Comparison of ENCODE assay signal across 22 mouse cellular contexts in genomic region chr3:39840946-39841345, GRCm38 (mm10).
DNase-seq lines count a peak whose midpoint lies in the region; ATAC-seq lines count a peak whose summit lies in the region.
"Had no signal": no experiment of that assay in that cellular context is flagged by ENCODE, and none has a peak within 500 bp of the region (broad histone marks: within the 10 kb centered on the region; RNA-seq: fewer than 3 reads in every experiment).

No protein-coding gene starts in this region.

- no peak overlapping the region for H3K27ac ChIP-seq in forebrain, embryonic 16.5 days (ENCODE audit: low read length)
- H3K27ac ChIP-seq in forebrain, embryonic 10.5 days: no peak overlapping the region
- H3K27ac ChIP-seq in midbrain, embryonic 16.5 days (ENCODE audit: low read length): no peak overlapping the region
- H3K27ac ChIP-seq: embryonic facial prominence, embryonic 15.5 days; hindbrain, embryonic 10.5 days; hindbrain, postnatal 0 days; kidney, embryonic 15.5 days; midbrain, embryonic 12.5 days had no signal

- no peak overlapping the region for H3K4me2 ChIP-seq in forebrain, embryonic 16.5 days (ENCODE audit: low read length)
- H3K4me2 ChIP-seq in midbrain, embryonic 16.5 days (ENCODE audit: low read length): no peak overlapping the region
- H3K4me2 ChIP-seq: embryonic facial prominence, embryonic 15.5 days; kidney, embryonic 15.5 days; midbrain, embryonic 12.5 days had no signal

- no peaks in the 10 kb centered on the region for H3K27me3 ChIP-seq in forebrain, embryonic 16.5 days (replicated peaks; ENCODE audit: control insufficient read depth, insufficient read depth, low read length)
- H3K27me3 ChIP-seq in forebrain, embryonic 10.5 days (ENCODE audit: poor library complexity, severe bottlenecking): no peaks in the 10 kb centered on the region
- H3K27me3 ChIP-seq in midbrain, embryonic 16.5 days (ENCODE audit: control insufficient read depth, insufficient read depth, low read depth, low read length): no peaks in the 10 kb centered on the region
- H3K27me3 ChIP-seq: embryonic facial prominence, embryonic 15.5 days; kidney, embryonic 15.5 days; midbrain, embryonic 12.5 days had no signal

- peak; percentile 25; the same call in 1 of the 2 replicates for ATAC-seq in forebrain, embryonic 16.5 days
- ATAC-seq in granulocyte monocyte progenitor cell, adult 5-6 weeks (replicated peaks; ENCODE audit: poor library complexity, severe bottlenecking): no peak
- no peak for ATAC-seq in midbrain, embryonic 16.5 days
- ATAC-seq: activated CD4-positive, CD25-positive, alpha-beta regulatory T cell, adult 4 months; hindbrain, postnatal 0 days; intestine, postnatal 0 days; lung, postnatal 0 days had no signal

- WGBS in forebrain, embryonic 16.5 days: 64% methylated on average over 5 of the region's 5 CpGs
- WGBS in forebrain, embryonic 10.5 days: 93% methylated on average over 5 of the region's 5 CpGs
- WGBS in midbrain, embryonic 16.5 days: 89% methylated on average over 5 of the region's 5 CpGs

- no peaks in the 10 kb centered on the region for H3K36me3 ChIP-seq in forebrain, embryonic 16.5 days (ENCODE audit: control insufficient read depth, insufficient read depth)
- no peaks in the 10 kb centered on the region for H3K36me3 ChIP-seq in forebrain, embryonic 10.5 days (replicated peaks)
- H3K36me3 ChIP-seq in midbrain, embryonic 16.5 days (ENCODE audit: control insufficient read depth, insufficient read depth, low read length): no peaks in the 10 kb centered on the region
- H3K36me3 ChIP-seq: embryonic facial prominence, embryonic 15.5 days; G1E; hindbrain, embryonic 10.5 days; kidney, embryonic 15.5 days; midbrain, embryonic 12.5 days had no signal

- H3K9me3 ChIP-seq in forebrain, embryonic 16.5 days (ENCODE audit: control insufficient read depth, low read length): no peaks in the 10 kb centered on the region
- H3K9me3 ChIP-seq in forebrain, embryonic 10.5 days: no peaks in the 10 kb centered on the region
- H3K9me3 ChIP-seq in midbrain, embryonic 16.5 days (replicated peaks; ENCODE audit: control insufficient read depth, low read length, poor library complexity, severe bottlenecking): no peaks in the 10 kb centered on the region
- H3K9me3 ChIP-seq: embryonic facial prominence, embryonic 15.5 days; hindbrain, embryonic 10.5 days; kidney, embryonic 15.5 days; midbrain, embryonic 12.5 days had no signal

- H3K9ac ChIP-seq in forebrain, embryonic 16.5 days (replicated peaks; ENCODE audit: low read depth, low read length): no peak overlapping the region
- no peak overlapping the region for H3K9ac ChIP-seq in midbrain, embryonic 16.5 days (ENCODE audit: low read depth, low read length)
- H3K9ac ChIP-seq: embryonic facial prominence, embryonic 15.5 days; kidney, embryonic 15.5 days; midbrain, embryonic 12.5 days had no signal

- H3K4me1 ChIP-seq in forebrain, embryonic 16.5 days (replicated peaks; ENCODE audit: control insufficient read depth, insufficient read depth, low read length): peaks cover 9% of the 10 kb centered on the region
- no peaks in the 10 kb centered on the region; the same call in 1 of the 2 replicates for H3K4me1 ChIP-seq in forebrain, embryonic 10.5 days
- no peaks in the 10 kb centered on the region; the same call in 1 of the 2 replicates for H3K4me1 ChIP-seq in midbrain, embryonic 16.5 days (ENCODE audit: control insufficient read depth, insufficient read depth, low read length)
- H3K4me1 ChIP-seq: embryonic facial prominence, embryonic 15.5 days; hindbrain, embryonic 10.5 days; kidney, embryonic 15.5 days had no signal

- no peak for DNase-seq in forebrain, embryonic 10.5 days (ENCODE audit: extremely low spot score, low spot score)
- DNase-seq in right cerebral cortex, adult 18-20 months: peak; percentile 28
- no peak for DNase-seq in right cerebral cortex, postnatal 4 days
- peak; percentile 40 to 65 for DNase-seq in layer of hippocampus, postnatal 14 days (ENCODE audit: low spot score in 2 of 2)
- DNase-seq: adrenal gland, postnatal 25 days; cerebellum, adult 18-20 months; cerebellum, postnatal 36 days; gastrocnemius, postnatal 36 days; liver; thymus, postnatal 14 days had no signal

- no peak overlapping the region for H3K4me3 ChIP-seq in forebrain, embryonic 16.5 days (replicated peaks; ENCODE audit: low read length)
- no peak overlapping the region for H3K4me3 ChIP-seq in forebrain, embryonic 10.5 days
- H3K4me3 ChIP-seq in midbrain, embryonic 16.5 days (ENCODE audit: low read depth, low read length): no peak overlapping the region
- H3K4me3 ChIP-seq: embryonic facial prominence, embryonic 15.5 days; hindbrain, embryonic 10.5 days; kidney, embryonic 15.5 days; midbrain, embryonic 12.5 days had no signal

Comparison
In these comparisons a context has a peak if more than half of its experiments do, and no peak if none do; other contexts are left out.
1. DNase-seq: peak in right cerebral cortex, adult 18-20 months (single experiment) and layer of hippocampus, postnatal 14 days (2 of 2); none in forebrain, embryonic 10.5 days (single experiment) and right cerebral cortex, postnatal 4 days (single experiment).